Mouse (Mus musculus) stomach, postnatal 0 days (tissue): Measurements from ENCODE around the gene Dnajc11. TPM values are rescaled to one million over a fixed set of nuclear protein-coding genes. Genes with fewer than 3 reads are reported as not detected.

Source experiments
- ATAC-seq: fragments of 200-750 bp; cut with Nextera tagmentation; 2 replicates; pipeline ENCODE4 v1.8.0; 2017; ENCODE audit not compliant: low FRiP score, low TSS enrichment
- DNase-seq: peaks from one replicate; pipeline ENCODE4 v3.0.0-alpha.2; 2016; ENCODE audit warnings: low spot score
- H3K27ac ChIP-seq: fragments of 300-500 bp; sonication (generic); replicated peaks from 2 replicates; pipeline ENCODE4 v1.5.1; 2014; ENCODE audit warnings: mild to moderate bottlenecking, control low read depth
- H3K27me3 ChIP-seq: fragments of 300-500 bp; sonication (generic); 2 replicates; pipeline ENCODE4 v1.6.1; 2014; ENCODE audit warnings: low read length; ENCODE audit not compliant: control insufficient read depth, insufficient read depth
- H3K36me3 ChIP-seq: fragments of 300-500 bp; sonication (generic); 2 replicates; pipeline ENCODE4 v1.6.1; 2014; ENCODE audit warnings: low read length, mixed read lengths; ENCODE audit not compliant: control insufficient read depth, insufficient read depth
- H3K4me1 ChIP-seq: fragments of 300-500 bp; sonication (generic); replicated peaks from 2 replicates; pipeline ENCODE4 v1.6.1; 2014; ENCODE audit warnings: antibody characterized with exemption; ENCODE audit not compliant: control insufficient read depth, insufficient read depth
- H3K4me2 ChIP-seq: fragments of 300-500 bp; sonication (generic); replicated peaks from 2 replicates; pipeline ENCODE4 v1.6.1; 2014; ENCODE audit warnings: low read depth, mild to moderate bottlenecking, control low read depth, moderate library complexity
- H3K4me3 ChIP-seq: fragments of 300-500 bp; sonication (generic); 2 replicates; pipeline ENCODE4 v1.5.1; 2014; ENCODE audit warnings: low read depth, low read length, control low read depth
- H3K9ac ChIP-seq: fragments of 300-500 bp; sonication (generic); 2 replicates; pipeline ENCODE4 v1.6.1; 2014; ENCODE audit warnings: mild to moderate bottlenecking, low read length, control low read depth, mixed read lengths
- H3K9me3 ChIP-seq: fragments of 300-500 bp; sonication (generic); 2 replicates; pipeline ENCODE4 v1.6.1; 2016; ENCODE audit warnings: low read length; ENCODE audit not compliant: control insufficient read depth
- CTCF ChIP-seq: IDR thresholded peaks from 2 replicates; pipeline ENCODE4 v1.5.1; 2016; ENCODE audit warnings: antibody characterized with exemption, low read depth, mild to moderate bottlenecking, moderate library complexity
- EP300 ChIP-seq: optimal IDR thresholded peaks from 2 replicates; pipeline ENCODE3; 2016; ENCODE audit warnings: antibody characterized with exemption
- WGBS: fragments of 180-500 bp; shearing (Covaris S2); extraction: QIAGEN DNeasy Blood & Tissue Kit; methylation state at CpG from one replicate; pipeline ENCODE4 v1.1.7; 2014; 5-methylcytosine and 5-hydroxymethylcytosine counted together
- polyA plus RNA-seq: library from polyadenylated mRNA; unstranded; fragments of >200 nt; fragmentation: Nextera tagmentation; extraction: Ambion mirVana; gene quantifications from 2 replicates; pipeline ENCODE4 v1.2.1, GENCODE M21; 2015

The Dnajc11 gene
- polyA plus RNA-seq, 1 experiment from 2014 or later = 33.0 TPM

GRCm38 (mm10) chr4:151999481-151999880, 66.0 kb downstream of the Dnajc11 start:
- TF ChIP-seq CTCF (no peak), EP300 (no peak)
- H3K9me3 ChIP-seq = no peaks in the 10 kb centered on the region
- no peak for DNase-seq
- no peaks in the 10 kb centered on the region for H3K36me3 ChIP-seq
- H3K9ac ChIP-seq = no peak overlapping the region
- no peak overlapping the region for H3K27ac ChIP-seq
- no peak overlapping the region for H3K4me2 ChIP-seq
- H3K27me3 ChIP-seq = no peaks in the 10 kb centered on the region
- 62% methylated on average over 3 of the region's 3 CpGs for WGBS
- ATAC-seq = no peak
- H3K4me3 ChIP-seq = no peak overlapping the region
- no peaks in the 10 kb centered on the region for H3K4me1 ChIP-seq

GRCm38 (mm10) chr4:152000906-152001305, 67.4 kb downstream of the Dnajc11 start:
- no peak for ATAC-seq
- DNase-seq = peak; percentile 56
- Histone ChIP-seq H3K9ac (no peak overlapping the region), H3K9me3 (no peaks in the 10 kb centered on the region), H3K4me2 (no peak overlapping the region), H3K27me3 (no peaks in the 10 kb centered on the region), H3K27ac (no peak overlapping the region), H3K4me3 (no peak overlapping the region), H3K4me1 (no peaks in the 10 kb centered on the region), H3K36me3 (no peaks in the 10 kb centered on the region)
- 12% methylated on average over 4 of the region's 4 CpGs for WGBS
- TF ChIP-seq EP300 (no peak), CTCF (no peak)

GRCm38 (mm10) chr4:152001335-152001734, 67.8 kb downstream of the Dnajc11 start:
- H3K9me3 ChIP-seq = no peaks in the 10 kb centered on the region

GRCm38 (mm10) chr4:152002063-152002462, 68.6 kb downstream of the Dnajc11 start:
- no peak for ATAC-seq
- H3K27me3 ChIP-seq = no peaks in the 10 kb centered on the region
- WGBS = 61% methylated on average over 3 of the region's 3 CpGs
- H3K4me3 ChIP-seq = no peak overlapping the region
- DNase-seq = no peak
- no peak overlapping the region for H3K27ac ChIP-seq
- H3K36me3 ChIP-seq = no peaks in the 10 kb centered on the region
- H3K4me1 ChIP-seq = no peaks in the 10 kb centered on the region
- TF ChIP-seq CTCF = no peak
- no peak for TF ChIP-seq EP300
- no peaks in the 10 kb centered on the region for H3K9me3 ChIP-seq
- no peak overlapping the region for H3K4me2 ChIP-seq
- H3K9ac ChIP-seq = no peak overlapping the region

More at GRCm38 (mm10) chr4:152001335-152001734, 67.8 kb downstream of the Dnajc11 start:
- Histone ChIP-seq H3K9ac (no peak overlapping the region), H3K27ac (no peak overlapping the region), H3K4me1 (no peaks in the 10 kb centered on the region), H3K27me3 (no peaks in the 10 kb centered on the region), H3K36me3 (no peaks in the 10 kb centered on the region), H3K4me2 (no peak overlapping the region), H3K4me3 (no peak overlapping the region)
- TF ChIP-seq CTCF (peak; percentile 52; the same call in 1 of the 2 replicates), EP300 (no peak)
- DNase-seq (no peak), ATAC-seq (no peak)
- 69% methylated on average over 4 of the region's 4 CpGs for WGBS

GRCm38 (mm10) chr4:152006137-152006536, 72.6 kb downstream of the Dnajc11 start:
- 72% methylated on average over 6 of the region's 6 CpGs for WGBS
- H3K9ac ChIP-seq = no peak overlapping the region
- ATAC-seq = no peak
- peak overlapping the region; percentile 30; the same call in 1 of the 2 replicates for H3K27ac ChIP-seq
- no peak for DNase-seq
- H3K4me2 ChIP-seq = no peak overlapping the region
- H3K4me3 ChIP-seq = no peak overlapping the region
- no peaks in the 10 kb centered on the region for H3K27me3 ChIP-seq
- no peaks in the 10 kb centered on the region for H3K9me3 ChIP-seq
- H3K36me3 ChIP-seq = no peaks in the 10 kb centered on the region
- H3K4me1 ChIP-seq = no peaks in the 10 kb centered on the region
- TF ChIP-seq CTCF (peak; percentile 57), EP300 (no peak)

- H3K27ac ChIP-seq = peak overlapping the region; percentile 98
- ATAC-seq (no peak), DNase-seq (no peak)
- H3K27me3 ChIP-seq = no peaks in the 10 kb centered on the region
- no peak overlapping the region for H3K9ac ChIP-seq
- no peaks in the 10 kb centered on the region for H3K9me3 ChIP-seq
- no peak overlapping the region for H3K4me3 ChIP-seq
- 0 out of 2 replicates have a peak, but pooled peaks cover 3% of the 10 kb centered on the region for H3K4me1 ChIP-seq
- H3K36me3 ChIP-seq = no peaks in the 10 kb centered on the region
- H3K4me2 ChIP-seq = 0 out of 2 replicates have a peak overlapping the region, but pooled peaks have one; percentile 97
- 46% methylated on average over 3 of the region's 3 CpGs for WGBS
- TF ChIP-seq EP300 = no peak
- no peak for TF ChIP-seq CTCF
Observed at GRCm38 (mm10) chr4:152006812-152007211, 73.3 kb downstream of the Dnajc11 start.
